Mouse (Mus musculus): ENCODE measurements around the gene Fcnb. TPM values are rescaled to one million over a fixed set of nuclear protein-coding genes. Genes with fewer than 3 reads are reported as not detected.
A peak's percentile ranks its signal among the peaks of the same experiment; 100 is the strongest.

Fcnb gene
- 0.40 and 1.3 TPM in 2 replicates for polyA plus RNA-seq (2015; fragmentation: Nextera tagmentation; extraction: Ambion mirVana)

DNA sequence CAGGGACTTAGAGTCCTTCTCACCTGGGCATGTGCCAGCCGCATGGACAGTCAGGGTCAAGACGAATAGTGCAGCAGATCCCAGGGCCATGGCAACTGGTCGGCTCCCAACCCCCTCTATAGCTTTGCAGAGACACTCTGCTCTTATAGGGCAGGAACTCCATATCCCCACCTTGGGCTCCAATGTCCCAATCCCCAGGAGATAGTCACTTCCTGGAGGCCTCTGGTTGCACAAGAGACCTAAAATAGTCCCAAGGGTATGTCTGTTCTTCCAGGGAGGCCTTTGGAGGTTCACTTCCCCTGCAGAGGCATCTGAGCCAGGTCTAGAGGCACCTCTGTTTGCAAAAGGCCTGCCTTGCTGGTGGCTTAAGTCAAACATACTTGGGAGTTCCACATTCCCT is at the start of gene Fcnb:
Gene Fcnb (minus strand): TSS at position 118 of the 400 bp plus-strand sequence.
- Histone ChIP-seq H3K4me3 (replicated peaks) (no peak within 1 kb of the TSS), H3K9ac (no peak within 1 kb of the TSS), H3K9me3 (no peaks in the 10 kb centered on the region), H3K4me1 (replicated peaks) (no peaks in the 10 kb centered on the region), H3K4me2 (replicated peaks) (no peak within 1 kb of the TSS), H3K36me3 (no peaks in the 10 kb centered on the region), H3K27ac (no peak within 1 kb of the TSS), H3K27me3 (replicated peaks) (no peaks in the 10 kb centered on the region)
- no peak for ATAC-seq
- 81% methylated on average over 3 of the region's 3 CpGs for WGBS

DNA sequence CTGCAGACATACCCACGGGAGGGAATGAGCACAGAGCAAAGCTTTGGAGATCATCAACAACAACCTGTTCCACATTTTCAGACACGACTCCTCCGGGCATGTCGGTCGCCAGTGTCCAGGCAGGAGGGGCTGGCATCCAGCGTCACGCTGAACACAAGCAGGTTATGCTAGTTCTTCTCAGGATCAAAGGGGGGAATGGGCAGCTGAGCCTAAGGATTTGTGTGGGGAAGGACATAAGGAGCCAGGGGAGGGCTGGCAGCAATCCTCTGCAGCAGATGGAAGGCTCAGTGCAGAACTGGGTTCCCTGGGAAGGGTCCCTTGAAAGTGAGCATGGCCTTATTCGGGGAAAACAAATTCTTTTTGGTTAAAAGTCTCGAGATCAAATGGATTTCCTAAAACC is 49.1 kb upstream of the Fcnb start:
- Histone ChIP-seq H3K36me3 (no peaks in the 10 kb centered on the region), H3K9me3 (no peaks in the 10 kb centered on the region), H3K4me3 (replicated peaks) (no peak overlapping the region), H3K4me1 (replicated peaks) (no peaks in the 10 kb centered on the region), H3K4me2 (replicated peaks) (no peak overlapping the region), H3K27ac (no peak overlapping the region), H3K27me3 (replicated peaks) (no peaks in the 10 kb centered on the region), H3K9ac (no peak overlapping the region)
- no peak for ATAC-seq
- 84% methylated on average over 9 of the region's 9 CpGs for WGBS

DNA sequence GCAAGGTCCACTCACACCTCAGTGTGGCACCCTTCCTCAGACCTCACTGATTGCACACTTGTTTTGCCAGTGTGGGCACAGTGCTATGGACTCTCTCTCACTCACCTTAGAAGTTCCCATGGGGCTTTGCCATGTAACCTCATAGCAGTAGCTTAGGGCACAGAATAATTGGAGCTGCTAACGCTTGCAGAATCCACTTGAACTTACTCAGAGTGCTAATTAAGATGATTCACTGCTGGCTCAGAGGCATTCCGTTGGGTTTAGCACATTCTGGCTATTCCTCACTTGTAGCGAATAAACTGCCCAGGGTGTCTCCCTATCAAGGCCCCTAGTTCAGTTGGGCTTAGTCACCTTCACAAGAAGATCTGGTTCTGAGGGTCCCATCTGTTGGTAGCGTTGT is 47.4 kb upstream of the Fcnb start:
- no peak for ATAC-seq
- WGBS: 81% methylated on average over 4 of the region's 4 CpGs
- H3K36me3 ChIP-seq: no peaks in the 10 kb centered on the region
- H3K9me3 ChIP-seq: no peaks in the 10 kb centered on the region
- H3K27ac ChIP-seq: no peak overlapping the region
- no peak overlapping the region for H3K9ac ChIP-seq
- H3K4me2 ChIP-seq (replicated peaks): no peak overlapping the region
- no peaks in the 10 kb centered on the region for H3K27me3 ChIP-seq (replicated peaks)
- no peak overlapping the region for H3K4me3 ChIP-seq (replicated peaks)
- H3K4me1 ChIP-seq (replicated peaks): no peaks in the 10 kb centered on the region

DNA sequence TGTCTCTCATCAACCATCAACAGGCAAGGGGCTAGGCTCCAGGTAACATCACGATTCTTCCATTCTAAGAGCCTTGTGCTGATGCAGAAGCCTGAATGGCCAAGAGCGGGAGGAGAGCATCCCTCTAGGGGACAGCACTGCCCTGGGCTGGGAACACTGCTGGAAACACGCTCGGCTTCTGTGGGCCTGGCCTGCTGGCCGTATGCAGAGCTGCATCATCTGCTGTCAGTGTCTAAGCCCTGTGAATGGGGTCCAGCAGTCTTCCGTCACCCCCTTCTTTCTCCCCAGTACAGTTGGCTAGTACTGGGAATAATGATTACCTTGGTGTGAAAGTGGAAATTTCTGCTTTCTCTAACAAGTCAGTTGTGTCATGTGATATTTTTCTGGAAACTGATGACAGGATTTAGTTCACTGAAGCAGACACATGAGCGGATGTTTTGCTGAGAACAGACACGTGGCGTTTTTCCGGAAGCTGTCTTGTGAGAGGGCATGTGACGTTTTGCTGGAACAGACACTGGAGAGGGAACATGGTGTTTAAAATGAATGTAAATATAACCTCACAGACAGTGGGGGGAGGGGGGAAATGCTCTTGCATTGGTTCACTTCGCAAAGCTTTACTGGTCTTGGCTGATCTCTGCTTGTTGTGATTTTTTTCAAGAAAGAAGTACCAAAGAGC is 42.2 kb upstream of the Fcnb start:
- Histone ChIP-seq H3K9me3 (no peaks in the 10 kb centered on the region), H3K4me1 (replicated peaks) (no peaks in the 10 kb centered on the region), H3K9ac (no peak overlapping the region), H3K4me3 (replicated peaks) (no peak overlapping the region), H3K4me2 (replicated peaks) (no peak overlapping the region), H3K27ac (no peak overlapping the region), H3K36me3 (no peaks in the 10 kb centered on the region), H3K27me3 (replicated peaks) (no peaks in the 10 kb centered on the region)
- WGBS: 56% methylated on average over 12 of the region's 12 CpGs
- ATAC-seq: 0 out of 2 replicates have a peak, but pooled peaks have one; percentile 45

DNA sequence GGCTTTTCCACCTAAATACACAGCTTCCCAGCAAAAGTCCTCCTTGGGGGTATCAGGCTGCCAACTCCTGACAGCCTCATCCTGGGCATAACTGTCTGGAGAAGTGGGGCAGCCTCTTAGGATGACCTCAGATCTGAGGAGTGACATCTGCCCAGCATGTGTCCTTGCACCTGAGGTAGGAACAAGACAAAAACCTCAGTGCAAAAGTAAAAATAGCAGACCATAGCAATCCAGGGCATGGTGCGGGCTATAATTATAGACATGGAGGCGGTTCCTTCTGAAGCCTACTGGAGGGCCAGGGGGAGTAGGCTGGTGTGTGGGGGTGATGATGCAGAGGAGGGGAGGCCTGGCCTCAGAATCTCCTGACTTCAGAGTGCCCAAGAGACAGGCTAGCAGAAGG is 39.2 kb upstream of the Fcnb start:
- no peaks in the 10 kb centered on the region for H3K27me3 ChIP-seq (replicated peaks)
- no peak overlapping the region for H3K4me3 ChIP-seq (replicated peaks)
- H3K4me2 ChIP-seq (replicated peaks): no peak overlapping the region
- no peak overlapping the region for H3K9ac ChIP-seq
- ATAC-seq: no peak
- no peaks in the 10 kb centered on the region for H3K4me1 ChIP-seq (replicated peaks)
- no peak overlapping the region for H3K27ac ChIP-seq
- no peaks in the 10 kb centered on the region for H3K9me3 ChIP-seq
- H3K36me3 ChIP-seq: no peaks in the 10 kb centered on the region
- WGBS: 88% methylated on average over 2 of the region's 2 CpGs

DNA sequence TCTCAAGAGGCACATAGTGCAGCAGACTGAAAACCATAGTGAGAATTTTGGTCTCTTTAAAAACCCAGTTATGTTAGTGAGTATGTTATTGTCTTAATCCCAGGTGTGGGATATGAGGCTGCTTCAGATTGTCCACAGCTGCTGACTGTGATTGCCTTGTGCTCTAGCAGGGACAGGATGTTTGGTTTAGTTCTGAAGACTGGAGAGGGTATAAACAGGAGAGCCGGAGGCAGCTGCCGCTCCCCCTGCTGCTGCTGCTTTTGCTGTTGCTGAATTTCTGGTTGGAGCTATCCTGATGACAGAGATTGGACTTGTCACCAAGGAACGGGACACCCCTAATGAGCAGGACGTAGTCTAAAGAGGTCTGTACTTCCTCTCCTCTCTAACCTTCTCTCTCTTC is 36.6 kb upstream of the Fcnb start:
- ATAC-seq: peak; percentile 39; the same call in 1 of the 2 replicates
- Histone ChIP-seq H3K4me2 (replicated peaks) (no peak overlapping the region), H3K36me3 (no peaks in the 10 kb centered on the region), H3K9ac (no peak overlapping the region), H3K9me3 (no peaks in the 10 kb centered on the region), H3K27ac (peak overlapping the region; percentile 23; the same call in 1 of the 2 replicates), H3K4me3 (replicated peaks) (no peak overlapping the region), H3K27me3 (replicated peaks) (no peaks in the 10 kb centered on the region), H3K4me1 (replicated peaks) (no peaks in the 10 kb centered on the region)
- 59% methylated on average over 4 of the region's 4 CpGs for WGBS

DNA sequence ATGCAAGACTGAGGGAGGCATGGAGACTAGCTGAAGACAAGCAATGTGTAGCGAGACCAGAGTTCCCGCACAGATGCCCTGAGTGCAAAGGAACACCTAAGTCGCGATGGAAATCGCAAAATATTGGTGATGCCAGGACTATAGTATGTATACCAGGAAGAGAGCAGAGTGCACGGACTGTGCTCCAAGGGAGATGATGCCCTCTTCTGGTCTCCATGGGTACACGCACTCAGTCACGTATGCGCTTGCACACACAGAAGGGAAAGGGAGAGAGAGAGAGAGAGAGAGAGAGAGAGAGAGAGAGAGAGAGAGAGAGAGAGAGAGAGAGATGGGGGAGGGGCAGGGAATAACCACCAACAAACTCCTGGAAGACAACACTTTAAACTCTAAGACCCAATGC is 35.7 kb upstream of the Fcnb start:
- Histone ChIP-seq H3K36me3 (no peaks in the 10 kb centered on the region), H3K4me2 (replicated peaks) (no peak overlapping the region), H3K4me1 (replicated peaks) (no peaks in the 10 kb centered on the region), H3K9me3 (no peaks in the 10 kb centered on the region), H3K9ac (no peak overlapping the region), H3K27me3 (replicated peaks) (no peaks in the 10 kb centered on the region), H3K4me3 (replicated peaks) (no peak overlapping the region), H3K27ac (no peak overlapping the region)
- 95% methylated on average over 9 of the region's 9 CpGs for WGBS
- ATAC-seq: no peak

DNA sequence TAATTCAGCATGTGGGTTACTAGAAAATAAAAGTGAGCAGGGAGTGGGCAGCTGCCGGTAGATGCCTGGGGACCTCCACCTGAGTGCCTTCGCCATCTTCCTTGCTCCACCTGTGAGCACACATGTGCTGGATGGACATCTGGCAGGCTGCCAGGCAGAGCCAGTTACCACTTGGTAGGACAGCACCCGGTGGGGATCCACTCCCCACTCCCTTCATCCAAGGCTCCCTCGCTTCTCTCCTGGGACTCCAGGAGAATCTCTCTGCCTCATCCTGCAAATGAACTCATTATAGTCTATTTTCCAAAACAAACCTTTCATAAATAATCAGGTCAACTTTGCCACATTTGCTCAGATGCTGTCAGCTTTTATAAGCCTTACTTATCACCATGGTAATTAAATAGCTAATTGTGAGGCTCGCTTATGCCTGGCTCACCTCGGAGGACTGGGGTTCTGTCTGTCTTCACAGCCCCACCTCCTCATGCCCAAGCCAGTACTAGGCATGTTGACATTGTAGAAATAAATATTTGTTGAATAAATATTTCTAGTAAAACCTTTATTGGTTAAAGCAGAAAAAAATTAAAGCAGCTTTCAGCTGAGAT is 33.9 kb upstream of the Fcnb start:
- ATAC-seq: no peak
- Histone ChIP-seq H3K36me3 (no peaks in the 10 kb centered on the region), H3K27ac (no peak overlapping the region), H3K27me3 (replicated peaks) (no peaks in the 10 kb centered on the region), H3K9me3 (no peaks in the 10 kb centered on the region), H3K9ac (no peak overlapping the region), H3K4me1 (replicated peaks) (no peaks in the 10 kb centered on the region), H3K4me2 (replicated peaks) (no peak overlapping the region), H3K4me3 (replicated peaks) (no peak overlapping the region)
- WGBS: 43% methylated on average over 6 of the region's 6 CpGs

DNA sequence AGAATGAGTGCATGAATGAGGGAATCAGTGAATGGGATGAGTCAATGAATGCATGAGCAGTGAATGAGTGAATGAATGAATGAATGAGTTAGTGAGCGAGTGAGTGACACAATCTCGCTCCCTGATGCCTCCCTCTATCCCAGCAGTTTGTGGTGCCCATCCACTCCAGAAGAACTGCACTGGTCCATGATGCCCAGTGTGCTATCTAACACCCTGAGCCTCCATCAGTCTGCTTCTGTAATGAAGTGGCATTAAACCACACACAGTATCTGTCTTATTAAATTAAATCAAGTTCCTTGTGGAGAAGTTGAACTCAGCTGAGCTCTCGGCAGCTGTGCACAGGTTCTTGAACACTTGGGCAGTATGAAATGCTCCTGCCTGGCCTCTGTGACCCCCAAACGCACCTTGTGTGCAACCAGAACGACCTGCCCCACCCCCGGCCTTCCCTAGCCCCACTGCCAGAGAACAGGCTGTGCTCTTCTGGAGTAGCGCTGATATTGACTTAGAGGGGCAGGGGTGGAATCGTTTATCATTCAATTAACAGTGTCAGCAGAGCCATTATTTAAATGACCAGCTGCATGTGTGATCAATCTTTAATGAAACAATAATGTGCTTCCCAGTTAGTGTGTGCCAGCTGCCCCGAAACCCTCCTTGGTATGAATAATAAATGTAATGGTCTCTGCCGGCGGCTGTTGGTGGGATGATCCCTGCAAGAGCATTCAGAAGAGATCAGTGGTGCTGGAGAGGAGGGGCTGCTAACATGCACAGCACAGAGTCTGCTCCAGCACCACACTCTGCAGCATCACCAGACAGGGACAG is 33.0 kb upstream of the Fcnb start:
- ATAC-seq: no peak
- Histone ChIP-seq H3K4me3 (replicated peaks) (no peak overlapping the region), H3K36me3 (no peaks in the 10 kb centered on the region), H3K9me3 (no peaks in the 10 kb centered on the region), H3K4me2 (replicated peaks) (no peak overlapping the region), H3K4me1 (replicated peaks) (no peaks in the 10 kb centered on the region), H3K27me3 (replicated peaks) (no peaks in the 10 kb centered on the region), H3K9ac (no peak overlapping the region), H3K27ac (no peak overlapping the region)
- 32% methylated on average over 11 of the region's 11 CpGs for WGBS

DNA sequence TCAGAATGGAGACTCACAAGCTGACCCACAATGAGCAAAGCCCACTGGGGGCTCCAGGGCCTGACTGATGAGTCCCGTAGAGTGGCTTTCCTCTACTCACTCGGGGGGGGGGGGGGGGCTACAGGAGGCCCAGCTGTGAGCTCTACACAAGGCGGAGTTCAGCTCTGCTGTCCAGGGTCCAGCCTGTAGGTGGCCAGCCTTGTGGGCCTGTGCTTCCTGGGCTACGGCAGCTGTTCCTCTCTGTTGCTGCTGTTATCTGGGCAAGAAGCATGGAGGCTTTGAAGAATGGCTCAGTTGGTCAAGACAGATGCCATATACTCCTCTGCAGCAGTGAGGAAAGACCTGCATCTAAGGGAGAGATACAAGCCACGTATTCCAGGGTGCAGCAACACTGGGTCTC is 24.1 kb upstream of the Fcnb start:
- H3K9ac ChIP-seq: no peak overlapping the region
- no peak for ATAC-seq
- H3K4me3 ChIP-seq (replicated peaks): no peak overlapping the region
- H3K27me3 ChIP-seq (replicated peaks): no peaks in the 10 kb centered on the region
- H3K4me2 ChIP-seq (replicated peaks): no peak overlapping the region
- no peaks in the 10 kb centered on the region for H3K9me3 ChIP-seq
- 58% methylated on average over 5 of the region's 5 CpGs for WGBS
- H3K27ac ChIP-seq: no peak overlapping the region
- H3K36me3 ChIP-seq: no peaks in the 10 kb centered on the region
- no peaks in the 10 kb centered on the region for H3K4me1 ChIP-seq (replicated peaks)

DNA sequence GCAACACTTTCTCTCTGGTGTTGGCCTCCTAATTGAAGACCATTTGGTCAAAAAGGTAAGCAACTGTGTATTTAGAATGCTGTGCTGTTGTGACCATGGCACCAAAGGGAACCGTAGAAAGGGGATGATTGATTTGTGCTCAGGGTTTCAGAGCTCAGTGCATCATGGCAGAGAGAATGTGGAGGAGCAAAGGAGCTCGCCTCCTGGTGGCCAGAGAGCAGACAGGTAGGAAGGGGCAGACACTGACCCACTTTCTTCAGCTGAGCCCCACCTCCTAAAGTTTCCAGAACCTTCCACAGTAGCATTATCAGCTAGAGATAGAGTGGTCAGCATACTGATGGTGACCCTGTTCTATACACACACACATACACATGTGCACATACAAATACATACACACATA is 21.3 kb upstream of the Fcnb start:
- no peaks in the 10 kb centered on the region for H3K27me3 ChIP-seq (replicated peaks)
- H3K36me3 ChIP-seq: no peaks in the 10 kb centered on the region
- H3K4me2 ChIP-seq (replicated peaks): no peak overlapping the region
- no peak overlapping the region for H3K27ac ChIP-seq
- WGBS: 57% methylated on average over 2 of the region's 2 CpGs
- H3K9me3 ChIP-seq: no peaks in the 10 kb centered on the region
- no peak for ATAC-seq
- no peak overlapping the region for H3K4me3 ChIP-seq (replicated peaks)
- H3K9ac ChIP-seq: no peak overlapping the region
- no peaks in the 10 kb centered on the region for H3K4me1 ChIP-seq (replicated peaks)

DNA sequence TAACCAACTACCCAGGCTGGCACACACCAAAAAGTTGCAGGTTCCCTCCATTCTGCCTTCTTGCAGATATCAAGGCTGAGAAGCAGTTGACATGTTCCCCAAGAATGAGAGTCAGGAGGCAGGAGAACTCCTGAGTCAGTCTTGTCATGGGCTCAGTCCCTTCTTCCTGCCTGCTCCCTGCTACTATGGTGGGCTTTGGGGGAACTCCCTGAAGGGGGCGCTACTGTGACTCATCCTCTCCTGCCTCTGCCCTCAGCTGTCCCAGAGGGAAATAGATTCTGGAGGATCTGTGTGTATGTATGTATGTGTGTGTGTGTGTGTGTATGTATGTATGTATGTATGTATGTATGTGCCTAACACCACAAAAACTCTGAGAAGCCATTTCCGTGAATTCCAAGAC is 19.0 kb upstream of the Fcnb start:
- no peak overlapping the region for H3K27ac ChIP-seq

More for the DNA sequence above, 19.0 kb upstream of the Fcnb start:
- Histone ChIP-seq H3K36me3 (no peaks in the 10 kb centered on the region), H3K4me1 (replicated peaks) (0 out of 2 replicates have a peak, but pooled peaks cover 3% of the 10 kb centered on the region), H3K4me3 (replicated peaks) (no peak overlapping the region), H3K9me3 (no peaks in the 10 kb centered on the region), H3K9ac (no peak overlapping the region), H3K4me2 (replicated peaks) (no peak overlapping the region), H3K27me3 (replicated peaks) (no peaks in the 10 kb centered on the region)
- 35% methylated on average over 2 of the region's 2 CpGs for WGBS
- no peak for ATAC-seq
